Mouse (Mus musculus) embryonic fibroblast, embryonic 13.5 days (primary cell): Measurements from ENCODE around the gene Frem3.

Experiments used
- CTCF ChIP-seq: IDR thresholded peaks from 2 replicates; pipeline ENCODE4 v1.5.1; 2011; ENCODE audit warnings: mild to moderate bottlenecking, control low read depth, low read length, moderate library complexity, borderline replicate concordance; ENCODE audit not compliant: insufficient read depth
- POLR2A ChIP-seq: IDR thresholded peaks from 2 replicates; pipeline ENCODE4 v1.6.1; 2011; ENCODE audit warnings: low read depth, mild to moderate bottlenecking, control low read depth, low read length, moderate library complexity

DNA sequence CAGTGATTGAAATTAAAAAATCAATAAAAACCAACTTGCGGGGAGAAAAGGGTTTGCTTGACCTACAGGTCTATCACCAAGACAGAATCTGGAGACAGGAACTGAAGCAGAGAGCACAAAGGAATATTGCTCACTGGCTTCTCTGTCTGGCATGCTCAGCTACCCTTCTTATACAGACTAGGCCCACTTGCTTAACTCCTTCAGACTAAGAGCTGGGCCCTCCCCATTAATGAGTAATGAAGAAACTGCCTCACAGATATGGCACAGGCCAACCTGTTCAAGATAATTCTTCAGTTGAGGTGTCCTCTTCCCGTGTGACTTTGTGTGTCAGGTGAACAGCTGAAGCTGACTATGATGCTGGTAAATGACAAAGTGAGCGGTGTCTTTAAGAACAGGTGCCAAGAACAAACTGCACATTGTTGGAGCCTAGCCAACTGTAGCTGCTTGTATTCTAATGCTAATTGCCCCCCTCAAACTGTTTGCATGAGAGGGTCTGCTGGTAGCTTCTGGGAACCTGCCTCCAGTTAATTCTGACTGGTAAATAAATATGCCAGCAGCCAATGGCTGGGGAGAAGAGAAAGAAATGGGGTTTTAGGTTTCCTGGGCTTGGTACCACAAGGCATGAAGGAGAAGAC, 46.6 kb upstream of the Frem3 start:
- no peak for TF ChIP-seq POLR2A
- no peak for TF ChIP-seq CTCF
